Mouse (Mus musculus) heart, postnatal 25 days (tissue): ENCODE data around the gene Atxn2. TPM values are rescaled to one million over a fixed set of nuclear protein-coding genes. Genes with fewer than 3 reads are reported as not detected.

ENCODE experiments used
- DNase-seq: peaks from one replicate; pipeline ENCODE4 v3.0.0; 2022; ENCODE audit warnings: low spot score
- intact Hi-C: fragments of 180-260 bp; cut with DNase I; formaldehyde crosslinking; loops from one replicate; pipeline ENCODE4 v1.15.1; 2025
- total RNA-seq, 2 experiments: library from RNA; stranded (reverse); gene quantifications; 2 replicates each; pipeline ENCODE4 v1.2.3; 2021

The Atxn2 gene
- total RNA-seq, 2 experiments from 2014 or later, result 148 to 159 TPM

DNA sequence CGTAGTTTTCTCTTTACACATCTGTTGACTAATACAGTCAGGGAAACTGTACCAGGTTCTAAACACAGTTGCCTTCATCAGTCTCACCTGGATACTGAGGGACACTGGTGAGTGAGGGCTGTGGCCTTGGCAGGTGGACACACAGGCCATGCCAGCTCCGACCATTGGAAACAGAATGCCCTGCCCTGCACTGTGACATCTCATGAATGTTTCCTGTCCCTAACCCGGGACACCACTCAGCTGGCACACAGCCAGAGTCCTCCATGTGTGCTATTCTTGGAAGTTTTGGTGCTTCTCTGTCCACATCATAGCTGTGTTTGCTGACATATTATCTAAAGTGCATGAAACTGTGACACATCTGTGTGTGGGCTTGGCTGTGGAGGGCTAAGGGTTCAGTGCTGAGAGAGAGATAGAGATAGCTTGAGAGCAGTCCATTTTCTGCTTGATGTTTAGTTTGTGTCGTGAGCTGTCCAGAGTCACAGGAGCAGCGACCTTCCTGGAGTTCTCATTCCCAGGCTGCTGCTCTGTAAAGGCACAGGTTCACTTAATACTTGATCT is 98.6 kb downstream of the Atxn2 start:
- no peak for DNase-seq

DNA sequence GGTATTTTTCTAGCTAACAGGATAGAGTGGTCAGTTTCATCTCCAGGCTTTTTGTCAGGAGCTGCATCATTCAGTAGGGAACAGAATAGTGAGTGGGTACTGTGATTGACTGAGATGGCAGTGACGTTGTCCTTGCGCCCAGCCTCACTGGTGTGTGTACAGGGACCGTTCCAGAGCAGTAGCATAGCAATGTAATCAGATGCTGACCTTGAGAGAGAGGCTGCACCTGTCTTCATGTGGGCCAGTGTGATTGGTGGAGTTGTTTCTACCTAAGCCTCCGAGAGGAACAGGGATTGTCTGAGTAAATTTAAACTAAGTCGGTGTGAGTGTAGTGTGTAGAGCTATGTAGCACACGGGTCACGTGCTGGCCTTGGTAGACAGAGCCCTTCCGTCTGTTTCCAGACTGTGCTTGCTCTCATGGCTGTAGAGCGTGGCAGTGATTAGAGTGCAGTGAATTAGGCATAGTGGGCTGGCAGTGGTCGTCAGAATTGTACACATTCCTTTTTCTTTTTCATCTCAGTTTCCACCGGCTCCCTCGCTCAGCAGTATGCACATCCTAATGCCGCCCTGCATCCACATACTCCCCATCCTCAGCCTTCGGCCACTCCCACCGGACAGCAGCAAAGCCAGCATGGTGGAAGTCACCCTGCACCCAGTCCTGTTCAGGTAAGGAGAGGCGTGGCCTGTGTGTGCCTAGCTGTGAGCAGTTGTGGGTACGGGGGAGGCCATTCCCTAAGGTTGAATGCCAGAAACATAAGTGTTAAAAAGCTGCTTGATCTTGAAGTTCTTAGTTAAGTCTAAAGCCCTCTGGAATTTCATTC is 99.4 kb downstream of the Atxn2 start:
- intact Hi-C loops, result no loop called here

More for the DNA sequence above, 98.6 kb downstream of the Atxn2 start:
- intact Hi-C loops, result no loop called here

DNA sequence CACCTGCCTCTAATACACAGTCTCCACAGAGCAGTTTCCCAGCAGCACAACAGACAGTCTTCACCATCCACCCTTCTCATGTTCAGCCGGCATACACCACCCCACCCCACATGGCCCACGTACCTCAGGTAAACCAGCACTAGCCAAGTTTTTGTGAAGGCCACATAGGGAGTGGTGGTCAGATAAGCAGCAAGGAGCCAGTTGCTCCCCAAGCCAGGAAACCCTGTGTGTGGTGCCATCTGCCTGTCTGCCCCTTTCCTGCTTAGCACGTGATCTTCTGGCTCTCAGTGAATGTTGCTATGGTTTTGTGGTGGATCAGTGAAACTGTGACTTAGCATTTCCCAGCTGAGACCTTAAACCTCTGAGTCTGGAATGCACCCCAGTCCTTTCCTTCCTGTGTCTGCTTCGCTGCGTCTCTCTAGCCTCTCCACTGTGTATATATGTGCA is 100.4 kb downstream of the Atxn2 start:
- DNase-seq, result no peak
- intact Hi-C loops, result no loop called here

More for the DNA sequence above, 99.4 kb downstream of the Atxn2 start:
- DNase-seq, result no peak

DNA sequence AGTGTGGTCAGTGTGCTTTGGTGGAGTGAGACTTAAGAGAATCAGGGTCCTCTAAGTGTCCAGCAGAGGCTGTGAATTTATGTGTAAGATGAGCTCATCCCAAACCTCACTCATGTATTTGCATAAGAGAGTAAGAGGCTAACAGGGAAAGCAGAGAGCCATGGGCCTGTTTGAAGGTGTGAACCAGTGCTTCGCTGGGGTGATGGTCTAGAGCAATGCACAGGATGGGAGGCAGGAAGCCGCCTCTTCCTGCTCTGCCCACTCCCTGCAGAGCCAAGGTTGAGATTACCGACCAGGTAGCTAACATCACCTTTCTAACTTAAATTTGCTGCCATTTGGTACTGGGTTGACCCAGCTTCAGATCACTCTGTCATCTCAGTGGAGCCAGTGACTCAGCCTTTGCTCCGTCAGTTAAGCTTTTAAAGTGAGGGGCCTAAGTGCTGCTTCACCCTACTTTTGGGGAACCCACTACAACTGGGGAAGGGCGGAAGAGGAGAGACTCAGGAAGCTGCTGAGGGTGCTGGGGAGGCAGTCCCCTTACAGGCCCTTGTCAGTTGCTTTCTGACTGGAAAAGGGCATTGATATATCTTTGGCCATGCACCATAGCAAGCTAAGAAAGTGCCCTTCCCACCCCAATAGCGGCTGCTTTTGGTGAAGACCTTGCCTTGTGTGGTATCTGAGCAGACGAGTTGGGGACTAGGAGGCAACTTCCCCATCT is 101.5 kb downstream of the Atxn2 start:
- DNase-seq, result no peak
- intact Hi-C loops, result no loop called here

DNA sequence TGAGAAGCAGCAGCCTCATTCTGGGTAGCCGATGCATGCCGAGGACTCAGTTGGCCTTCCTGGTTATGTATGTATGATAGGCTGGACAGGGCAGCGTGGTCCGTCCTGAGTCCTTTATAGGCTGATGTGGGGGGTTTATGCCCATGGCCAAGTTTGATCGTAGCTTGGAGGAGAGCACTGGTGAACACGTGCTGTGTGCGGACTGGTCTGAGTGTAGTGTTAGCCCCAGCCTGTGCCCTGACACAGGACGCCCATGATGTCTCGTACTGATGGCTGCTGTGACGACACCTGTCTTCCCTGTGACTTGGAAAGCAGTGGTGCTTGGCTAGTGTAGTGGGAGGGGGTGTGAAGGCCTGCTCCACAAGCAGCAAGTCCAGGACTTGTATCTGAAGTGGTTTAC is 102.6 kb downstream of the Atxn2 start:
- intact Hi-C loops, result no loop called here
- no peak for DNase-seq

GRCm38 (mm10) chr5:121815067-121815466 is 103.9 kb downstream of the Atxn2 start:
- intact Hi-C loops, result loop anchor here (1.0 kb wide), 1 partner anchor 27 kb away; no protein-coding TSS in a partner anchor
- DNase-seq, result no peak

GRCm38 (mm10) chr5:121815867-121816380 is 104.8 kb downstream of the Atxn2 start:
- no peak for DNase-seq

DNA sequence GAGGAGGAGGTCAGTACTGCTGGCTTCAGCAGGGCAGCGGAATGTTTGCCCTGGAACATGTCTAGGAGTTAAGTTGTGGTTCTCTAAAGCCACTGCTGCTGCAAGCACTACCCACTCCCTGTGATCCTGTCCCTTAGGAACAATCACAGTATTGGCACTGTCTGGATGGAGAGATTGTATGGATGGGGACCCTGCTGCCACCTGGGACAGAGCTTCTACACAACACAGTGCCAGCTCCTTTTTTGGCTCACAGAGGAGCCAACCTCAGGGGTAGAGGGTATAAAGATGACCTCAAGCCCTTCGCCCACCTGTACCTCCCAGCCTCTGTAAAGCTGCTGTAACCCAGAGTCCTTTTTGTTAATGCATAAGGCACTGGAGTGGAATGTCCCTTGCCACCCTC is 105.5 kb downstream of the Atxn2 start:
- intact Hi-C loops, result no loop called here

More at GRCm38 (mm10) chr5:121815867-121816380, 104.8 kb downstream of the Atxn2 start:
- intact Hi-C loops, result loop anchor here (1.0 kb wide), 1 partner anchor 26 kb away; no protein-coding TSS in a partner anchor

DNA sequence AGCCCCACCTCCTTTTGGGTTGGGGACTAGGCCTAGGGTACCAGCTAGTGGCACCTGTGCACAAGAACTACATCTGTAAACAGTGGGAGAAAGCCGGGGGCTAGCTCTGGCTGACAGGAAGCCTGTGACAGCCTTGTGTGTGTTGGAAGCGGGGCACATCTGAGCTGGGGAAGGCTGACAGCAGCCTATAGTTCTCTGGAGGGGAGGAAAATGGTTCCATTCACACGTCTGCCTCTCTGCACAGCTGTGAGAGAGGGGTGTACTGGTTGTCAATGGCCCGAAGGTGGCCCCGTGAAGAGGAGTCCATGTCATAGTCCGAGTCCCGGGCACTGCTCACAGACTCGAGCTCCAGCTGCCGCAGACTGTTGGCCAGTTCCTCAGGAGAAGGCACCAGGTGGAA is 106.4 kb downstream of the Atxn2 start:
- no peak for DNase-seq
- intact Hi-C loops, result no loop called here

More for the DNA sequence above, 105.5 kb downstream of the Atxn2 start:
- no peak for DNase-seq

DNA sequence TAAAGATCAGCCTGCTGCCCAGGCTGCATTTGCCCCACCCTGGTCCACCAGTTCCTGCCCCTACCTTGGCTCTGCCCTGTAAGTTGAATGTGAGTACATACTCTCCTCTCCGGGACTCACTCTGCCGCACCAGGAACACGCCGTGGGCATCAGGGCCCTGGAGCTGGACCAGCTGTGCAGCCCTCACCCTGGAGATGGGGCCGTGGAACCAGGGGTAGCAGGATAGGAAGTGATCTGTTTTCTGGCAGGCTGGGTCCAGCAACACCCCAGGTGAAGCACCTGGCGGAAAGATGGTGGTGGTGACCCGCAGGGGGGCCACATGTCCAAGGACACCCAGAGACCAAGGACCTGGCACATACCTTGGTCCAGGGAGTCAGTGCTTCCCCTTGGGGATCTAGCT is 107.3 kb downstream of the Atxn2 start:
- intact Hi-C loops, result no loop called here
- DNase-seq, result no peak

- no peak for DNase-seq
Measured at GRCm38 (mm10) chr5:121818862-121819261, 107.7 kb downstream of the Atxn2 start.

DNA sequence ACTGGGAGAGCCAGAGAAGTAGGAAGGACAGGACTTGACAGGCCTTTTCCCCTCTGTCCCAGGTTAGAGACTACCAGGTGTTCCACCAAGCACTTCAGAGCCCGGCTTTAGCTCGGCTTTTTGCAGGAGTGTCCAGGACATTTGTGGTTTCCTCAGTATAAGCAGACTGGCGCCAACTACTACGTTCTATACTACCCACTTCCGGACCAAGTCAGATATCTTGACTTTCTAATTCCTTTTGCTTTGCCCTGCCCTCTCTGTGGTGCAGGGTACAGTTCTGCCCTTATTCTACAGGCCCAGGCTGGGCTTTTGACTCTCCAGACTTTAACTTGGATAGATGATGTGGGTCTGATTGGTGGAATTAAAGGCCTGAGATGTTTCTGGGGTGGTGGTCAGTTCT is 108.4 kb downstream of the Atxn2 start:
- intact Hi-C loops, result no loop called here
- DNase-seq, result no peak

More at GRCm38 (mm10) chr5:121818862-121819261, 107.7 kb downstream of the Atxn2 start:
- intact Hi-C loops, result no loop called here

DNA sequence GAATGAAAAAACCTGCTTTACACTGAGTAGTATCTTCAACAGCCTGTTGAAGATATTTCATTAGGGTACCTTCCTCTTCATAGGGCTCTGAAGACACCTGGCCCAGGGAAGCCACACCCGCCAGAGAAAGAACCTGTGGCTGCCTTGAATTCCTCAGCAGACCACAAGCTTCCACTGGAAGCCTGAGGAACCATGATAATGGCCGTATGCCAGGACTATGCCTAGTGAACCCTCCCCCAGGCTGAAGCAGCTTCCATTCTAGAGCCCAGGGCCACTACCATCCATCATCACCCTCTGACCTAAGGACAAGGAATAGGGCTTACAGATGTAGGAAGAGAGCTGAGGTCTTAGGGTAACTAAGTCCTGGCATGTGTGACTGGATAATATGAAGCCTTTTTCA is 109.0 kb downstream of the Atxn2 start:
- intact Hi-C loops, result no loop called here
- DNase-seq, result no peak

GRCm38 (mm10) chr5:121820657-121821056 is 109.5 kb downstream of the Atxn2 start:
- intact Hi-C loops, result no loop called here
- DNase-seq, result no peak

DNA sequence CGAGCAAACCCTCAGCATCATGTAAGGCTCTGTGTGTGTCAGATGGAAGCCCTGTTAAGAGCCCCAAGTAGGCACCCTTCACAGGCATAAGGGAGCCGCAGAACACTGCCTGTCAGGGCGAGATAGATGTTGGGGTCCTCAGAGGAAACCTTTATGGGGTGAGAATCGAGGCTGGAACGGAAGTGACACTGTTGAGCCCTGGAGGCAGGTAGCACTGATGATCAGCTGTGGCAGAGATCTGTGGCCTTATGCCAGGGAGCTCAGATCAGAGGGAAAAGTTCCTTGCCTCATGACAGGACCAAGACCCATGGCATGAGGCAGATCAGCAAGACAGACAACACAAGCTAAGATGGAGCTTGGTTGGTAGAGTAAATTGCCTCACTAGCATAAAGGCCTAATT is 110.0 kb downstream of the Atxn2 start:
- no peak for DNase-seq

DNA sequence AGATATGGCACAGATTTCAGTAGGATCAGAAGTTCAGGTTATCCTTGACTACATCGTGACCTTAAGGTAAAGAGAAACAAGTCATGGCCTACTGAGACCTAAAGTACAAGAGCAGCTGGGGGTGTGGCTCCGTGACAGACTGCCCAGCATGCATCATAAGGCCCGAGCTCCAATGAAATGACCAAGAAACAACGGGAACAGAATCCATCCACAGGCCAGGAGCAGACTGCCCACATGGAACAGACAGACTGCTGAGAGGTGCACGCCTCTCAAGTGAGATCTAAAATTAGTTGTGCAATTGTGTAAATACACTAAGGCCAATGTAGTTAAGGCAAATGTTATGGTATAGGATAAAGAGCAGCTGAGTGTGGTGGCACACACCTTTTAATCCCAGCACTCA is 110.4 kb downstream of the Atxn2 start:
- DNase-seq, result no peak
- intact Hi-C loops, result no loop called here

More for the DNA sequence above, 110.0 kb downstream of the Atxn2 start:
- intact Hi-C loops, result no loop called here

- intact Hi-C loops, result no loop called here
- no peak for DNase-seq
Measured at GRCm38 (mm10) chr5:121822786-121823505, 111.8 kb downstream of the Atxn2 start.

- DNase-seq, result no peak
- intact Hi-C loops, result no loop called here
Measured at GRCm38 (mm10) chr5:121823668-121824067, 112.5 kb downstream of the Atxn2 start.

DNA sequence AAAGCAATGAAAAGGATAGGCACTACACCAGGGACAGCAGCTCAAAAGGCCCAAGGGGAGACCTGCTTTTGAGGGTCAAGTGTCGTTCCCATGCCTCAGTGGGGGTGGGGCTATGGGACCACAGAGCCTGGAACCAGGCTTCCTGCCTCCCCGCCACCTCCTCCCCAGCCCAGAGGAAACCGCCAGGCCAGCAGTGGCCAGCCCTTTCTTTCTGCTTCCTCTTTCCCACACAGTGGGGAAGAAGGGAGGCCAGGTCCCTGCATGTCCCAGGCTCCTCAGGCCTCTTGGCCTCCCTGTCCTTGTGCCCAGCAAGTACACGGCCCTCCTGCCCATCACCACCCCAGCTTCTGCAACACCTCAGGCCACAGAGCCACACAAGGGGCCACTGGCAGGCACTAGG is 113.0 kb downstream of the Atxn2 start:
- intact Hi-C loops, result no loop called here
- DNase-seq, result no peak

DNA sequence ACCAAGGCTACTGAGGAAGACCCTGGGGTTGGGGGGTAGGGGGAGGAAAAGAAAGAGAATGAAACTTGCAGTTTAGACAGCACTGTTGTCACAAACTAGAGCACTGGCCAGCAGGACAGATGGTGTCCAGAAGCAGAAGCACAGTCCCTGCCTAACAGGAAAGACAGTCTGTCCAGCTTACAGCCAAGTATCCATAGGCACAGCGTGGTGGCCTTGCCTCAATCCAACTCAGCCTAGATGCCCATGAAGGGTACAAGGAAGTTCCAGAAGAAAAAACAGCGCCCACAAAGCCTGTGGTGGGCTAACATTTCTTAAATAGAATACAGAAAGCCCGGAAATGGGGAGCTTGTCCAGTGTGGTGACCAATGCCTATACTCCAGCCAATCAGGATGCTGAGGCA is 114.5 kb downstream of the Atxn2 start:
- intact Hi-C loops, result no loop called here
- DNase-seq, result no peak
